Mouse (Mus musculus) cerebellum, adult 2 months (tissue): Measurements from ENCODE around the gene Timm8a2.

Source experiments
- CTCF ChIP-seq: fragments of 200-500 bp; IDR thresholded peaks from 2 replicates; pipeline ENCODE4 v1.5.1; 2011; ENCODE audit warnings: low read depth, mild to moderate bottlenecking, control low read depth, low read length, moderate library complexity, borderline replicate concordance; ENCODE audit not compliant: insufficient read depth
- POLR2A ChIP-seq: fragments of 200-500 bp; IDR thresholded peaks from 2 replicates; pipeline ENCODE4 v1.6.1; 2011; ENCODE audit warnings: low read length, control low read depth, borderline replicate concordance; ENCODE audit not compliant: insufficient read depth

DNA sequence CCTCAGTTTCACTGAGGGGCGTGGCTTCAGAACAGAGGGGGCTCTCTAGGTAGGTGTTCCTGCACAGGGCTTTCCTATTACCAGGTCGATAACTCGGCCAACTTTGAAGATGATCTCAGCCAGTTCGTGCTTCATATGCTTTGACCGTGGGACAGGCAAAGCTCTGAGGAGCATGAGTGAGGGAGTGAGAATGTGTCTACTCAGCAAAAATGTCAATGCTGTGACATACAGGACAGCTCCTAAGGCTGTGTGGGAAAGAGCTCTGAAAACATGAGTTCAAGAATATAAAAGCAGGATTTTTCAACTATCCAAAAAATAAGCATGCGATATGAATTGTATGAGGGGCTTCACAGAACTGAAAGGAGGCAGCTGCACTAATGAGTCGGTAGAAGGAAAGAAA is 49.0 kb downstream of the Timm8a2 start:
- no peak for TF ChIP-seq CTCF
- no peak for TF ChIP-seq POLR2A
